In the genomic region with DNA sequence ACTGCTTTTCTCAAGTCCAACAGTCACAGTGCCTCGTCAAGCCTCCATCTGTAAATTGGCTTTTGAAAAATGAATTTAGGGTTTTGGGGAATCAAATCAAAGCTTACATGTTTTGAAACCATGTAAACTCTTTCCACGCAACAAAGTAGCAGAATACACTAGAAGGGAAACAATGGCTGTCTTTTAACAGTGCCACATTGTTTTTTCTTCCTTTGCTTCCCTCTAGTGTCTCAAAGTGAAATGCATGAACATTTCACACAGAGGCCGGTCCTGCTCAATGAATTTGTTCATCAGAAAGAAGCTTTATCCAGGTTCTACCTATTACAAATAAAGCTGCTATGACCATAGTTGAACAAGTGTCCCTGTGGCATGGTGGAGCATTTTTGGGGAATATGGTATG, we compare ENCODE assay signal across 12 mouse cellular contexts. TPM values are rescaled to one million over a fixed set of nuclear protein-coding genes. Genes with fewer than 3 reads are reported as not detected.
DNase-seq lines count a peak whose midpoint lies in the region; ATAC-seq lines count a peak whose summit lies in the region.
"Had no signal": no experiment of that assay in that cellular context is flagged by ENCODE, and none has a peak within 500 bp of the region (broad histone marks: within the 10 kb centered on the region; RNA-seq: fewer than 3 reads in every experiment).

No protein-coding gene starts in this region.

- no peak overlapping the region for H3K9ac ChIP-seq in midbrain, embryonic 11.5 days (ENCODE audit: low read length)
- no peak overlapping the region for H3K9ac ChIP-seq in midbrain, embryonic 13.5 days (replicated peaks)
- H3K9ac ChIP-seq: heart, embryonic 13.5 days; kidney, embryonic 15.5 days had no signal

- H3K4me2 ChIP-seq in midbrain, embryonic 11.5 days, result no peak overlapping the region
- H3K4me2 ChIP-seq in midbrain, embryonic 13.5 days (replicated peaks), result no peak overlapping the region
- H3K4me2 ChIP-seq: heart, embryonic 13.5 days; kidney, embryonic 15.5 days had no signal

- intact Hi-C loops in heart, postnatal 10 days (cut with DNase I), result loop anchor here (5.0 kb wide), 1 partner anchor 421 kb away; no protein-coding TSS in a partner anchor

- H3K27me3 ChIP-seq in heart, embryonic 10.5 days (ENCODE audit: insufficient read depth, poor library complexity, severe bottlenecking), result no peaks in the 10 kb centered on the region
- no peaks in the 10 kb centered on the region for H3K27me3 ChIP-seq in midbrain, embryonic 11.5 days (ENCODE audit: control insufficient read depth, insufficient read depth, low read length)
- H3K27me3 ChIP-seq in midbrain, embryonic 13.5 days, result no peaks in the 10 kb centered on the region
- H3K27me3 ChIP-seq: heart, embryonic 13.5 days; kidney, embryonic 15.5 days had no signal

- no peaks in the 10 kb centered on the region for H3K4me1 ChIP-seq in heart, embryonic 10.5 days
- H3K4me1 ChIP-seq in midbrain, embryonic 11.5 days (ENCODE audit: control insufficient read depth, insufficient read depth, low read length), result no peaks in the 10 kb centered on the region
- H3K4me1 ChIP-seq in midbrain, embryonic 13.5 days (replicated peaks), result no peaks in the 10 kb centered on the region
- H3K4me1 ChIP-seq: heart, embryonic 13.5 days; kidney, embryonic 15.5 days had no signal

- 0 out of 2 replicates have a peak, but pooled peaks cover 4% of the 10 kb centered on the region for H3K9me3 ChIP-seq in heart, embryonic 10.5 days
- no peaks in the 10 kb centered on the region; the same call in 1 of the 2 replicates for H3K9me3 ChIP-seq in midbrain, embryonic 11.5 days (ENCODE audit: control insufficient read depth, low read length)
- H3K9me3 ChIP-seq in midbrain, embryonic 13.5 days, result peaks cover 5% of the 10 kb centered on the region; the same call in 1 of the 2 replicates

- H3K27ac ChIP-seq in heart, embryonic 10.5 days, result no peak overlapping the region
- H3K27ac ChIP-seq in midbrain, embryonic 11.5 days (ENCODE audit: low read depth, low read length), result no peak overlapping the region
- H3K27ac ChIP-seq in midbrain, embryonic 13.5 days, result no peak overlapping the region
- H3K27ac ChIP-seq: heart, embryonic 13.5 days; kidney, embryonic 15.5 days had no signal

- peak; percentile 6 to 27 for DNase-seq in heart, postnatal 10 days
- no peak for DNase-seq in heart, embryonic 10.5 days (ENCODE audit: low spot score)
- peak; percentile 64 for DNase-seq in midbrain, embryonic 11.5 days (ENCODE audit: low spot score, missing footprints)
- DNase-seq in brain, adult 2 months (ENCODE audit: low read depth, low spot score), result peak; percentile 52
- DNase-seq in retina, postnatal 1 day, result peak; percentile 37
- DNase-seq in thymus, postnatal 10 days (ENCODE audit: low spot score in 2 of 2), result no peak
- DNase-seq in spleen, adult 18-20 months, result no peak
- DNase-seq: cerebellum, adult 8-10 months; lung, adult 18-20 months had no signal

- H3K4me3 ChIP-seq in heart, embryonic 10.5 days, result no peak overlapping the region
- no peak overlapping the region for H3K4me3 ChIP-seq in midbrain, embryonic 11.5 days (ENCODE audit: low read depth, low read length)
- H3K4me3 ChIP-seq in midbrain, embryonic 13.5 days (replicated peaks), result no peak overlapping the region
- H3K4me3 ChIP-seq: heart, embryonic 13.5 days; kidney, embryonic 15.5 days had no signal

- WGBS in heart, embryonic 10.5 days, result 74% methylated on average over 3 of the region's 3 CpGs
- WGBS in midbrain, embryonic 11.5 days, result 74% methylated on average over 3 of the region's 3 CpGs
- 72% methylated on average over 3 of the region's 3 CpGs for WGBS in midbrain, embryonic 13.5 days

- no peak for ATAC-seq in midbrain, embryonic 11.5 days (ENCODE audit: low FRiP score)
- ATAC-seq in midbrain, embryonic 13.5 days, result no peak

- H3K36me3 ChIP-seq in heart, embryonic 10.5 days, result no peaks in the 10 kb centered on the region
- H3K36me3 ChIP-seq in midbrain, embryonic 11.5 days (ENCODE audit: control insufficient read depth, insufficient read depth, low read length), result no peaks in the 10 kb centered on the region
- H3K36me3 ChIP-seq in midbrain, embryonic 13.5 days, result no peaks in the 10 kb centered on the region
- H3K36me3 ChIP-seq: heart, embryonic 13.5 days; kidney, embryonic 15.5 days had no signal

RNA-seq across cellular contexts. Expression of gene Scel, which starts 24.5 kb away (rescaled TPM):
- under 1 TPM; 0.17 TPM for total RNA-seq in heart, postnatal 10 days (2021)
- polyA plus RNA-seq in heart, embryonic 10.5 days (2016; fragmentation: Nextera tagmentation; extraction: Ambion mirVana), result 0.42 and 0.89 TPM in 2 replicates
- 0.11 and 0.33 TPM in 2 replicates for polyA plus RNA-seq in midbrain, embryonic 11.5 days (2014; fragmentation: Nextera tagmentation; extraction: Ambion mirVana)
- 0.08 TPM in 1 of 2 replicates, not detected in the other for polyA plus RNA-seq in midbrain, embryonic 13.5 days (2015; fragmentation: Nextera tagmentation; extraction: Ambion mirVana)

Comparison
In these comparisons a context has a peak if more than half of its experiments do, and no peak if none do; other contexts are left out.
1. DNase-seq: peak in heart, postnatal 10 days (2 of 2), midbrain, embryonic 11.5 days (single experiment), brain, adult 2 months (single experiment) and retina, postnatal 1 day (single experiment); none in heart, embryonic 10.5 days (single experiment), thymus, postnatal 10 days (0 of 2) and spleen, adult 18-20 months (0 of 2).